Mouse (Mus musculus): ENCODE measurements around the gene Tmem247. TPM values are rescaled to one million over a fixed set of nuclear protein-coding genes. Genes with fewer than 3 reads are reported as not detected.
A peak's percentile ranks its signal among the peaks of the same experiment; 100 is the strongest.

Gene Tmem247
- polyA plus RNA-seq (2016; fragmentation: Nextera tagmentation; extraction: Ambion mirVana) = not detected in 2 replicates

- Histone ChIP-seq H3K36me3 (no peaks in the 10 kb centered on the region), H3K9me3 (no peaks in the 10 kb centered on the region), H3K4me3 (no peak within 1 kb of the TSS), H3K27ac (no peak within 1 kb of the TSS), H3K27me3 (ENCODE audit: insufficient read depth, poor library complexity, severe bottlenecking) (no peaks in the 10 kb centered on the region), H3K4me1 (peaks cover under 1% of the 10 kb centered on the region; the same call in 1 of the 2 replicates)
- 85% methylated on average over 10 of the region's 10 CpGs for WGBS
- DNase-seq (ENCODE audit: low spot score) = no peak
Measured at GRCm38 (mm10) chr17:86917048-86917447, at the start of gene Tmem247. Tmem247 (plus strand) TSS chr17:86917348.

GRCm38 (mm10) chr17:86870586-86870985 lies 46.6 kb upstream of the Tmem247 start:
- no peak for DNase-seq (ENCODE audit: low spot score)
- Histone ChIP-seq H3K27ac (no peak overlapping the region), H3K9me3 (no peaks in the 10 kb centered on the region), H3K27me3 (ENCODE audit: insufficient read depth, poor library complexity, severe bottlenecking) (no peaks in the 10 kb centered on the region), H3K36me3 (no peaks in the 10 kb centered on the region), H3K4me3 (no peak overlapping the region), H3K4me1 (no peaks in the 10 kb centered on the region)
- WGBS = 85% methylated on average over 8 of the region's 8 CpGs

GRCm38 (mm10) chr17:86872643-86873042 lies 44.5 kb upstream of the Tmem247 start:
- DNase-seq (ENCODE audit: low spot score) = no peak
- WGBS = 56% methylated on average over 6 of the region's 6 CpGs
- no peak overlapping the region for H3K27ac ChIP-seq
- no peaks in the 10 kb centered on the region for H3K9me3 ChIP-seq
- no peaks in the 10 kb centered on the region for H3K27me3 ChIP-seq (ENCODE audit: insufficient read depth, poor library complexity, severe bottlenecking)
- H3K4me3 ChIP-seq = no peak overlapping the region
- no peaks in the 10 kb centered on the region for H3K4me1 ChIP-seq
- no peaks in the 10 kb centered on the region for H3K36me3 ChIP-seq

- Histone ChIP-seq H3K9me3 (no peaks in the 10 kb centered on the region), H3K4me3 (no peak overlapping the region), H3K4me1 (no peaks in the 10 kb centered on the region), H3K27ac (no peak overlapping the region), H3K27me3 (ENCODE audit: insufficient read depth, poor library complexity, severe bottlenecking) (no peaks in the 10 kb centered on the region), H3K36me3 (no peaks in the 10 kb centered on the region)
- no peak for DNase-seq (ENCODE audit: low spot score)
- 77% methylated on average over 9 of the region's 9 CpGs for WGBS
Measured at GRCm38 (mm10) chr17:86876940-86877339, 40.2 kb upstream of the Tmem247 start.

GRCm38 (mm10) chr17:86877747-86878146 lies 39.4 kb upstream of the Tmem247 start:
- Histone ChIP-seq H3K4me3 (no peak overlapping the region), H3K27ac (no peak overlapping the region), H3K36me3 (no peaks in the 10 kb centered on the region), H3K9me3 (no peaks in the 10 kb centered on the region), H3K27me3 (ENCODE audit: insufficient read depth, poor library complexity, severe bottlenecking) (no peaks in the 10 kb centered on the region), H3K4me1 (no peaks in the 10 kb centered on the region)
- 61% methylated on average over 2 of the region's 2 CpGs for WGBS
- no peak for DNase-seq (ENCODE audit: low spot score)

GRCm38 (mm10) chr17:86880056-86880455 lies 37.1 kb upstream of the Tmem247 start:
- Histone ChIP-seq H3K27ac (no peak overlapping the region), H3K4me3 (no peak overlapping the region), H3K4me1 (no peaks in the 10 kb centered on the region), H3K27me3 (ENCODE audit: insufficient read depth, poor library complexity, severe bottlenecking) (no peaks in the 10 kb centered on the region), H3K9me3 (no peaks in the 10 kb centered on the region), H3K36me3 (no peaks in the 10 kb centered on the region)
- WGBS = 88% methylated on average over 10 of the region's 10 CpGs
- DNase-seq (ENCODE audit: low spot score) = no peak

GRCm38 (mm10) chr17:86880461-86881044 lies 36.6 kb upstream of the Tmem247 start:
- H3K36me3 ChIP-seq = no peaks in the 10 kb centered on the region

GRCm38 (mm10) chr17:86895191-86895590 lies 22.0 kb upstream of the Tmem247 start:
- Histone ChIP-seq H3K9me3 (no peaks in the 10 kb centered on the region), H3K27ac (no peak overlapping the region), H3K4me1 (no peaks in the 10 kb centered on the region), H3K36me3 (no peaks in the 10 kb centered on the region), H3K27me3 (ENCODE audit: insufficient read depth, poor library complexity, severe bottlenecking) (no peaks in the 10 kb centered on the region), H3K4me3 (no peak overlapping the region)
- WGBS = 71% methylated on average over 4 of the region's 4 CpGs
- DNase-seq (ENCODE audit: low spot score) = peak; percentile 73

More at GRCm38 (mm10) chr17:86880461-86881044, 36.6 kb upstream of the Tmem247 start:
- 55% methylated on average over 4 of the region's 4 CpGs for WGBS
- no peak overlapping the region for H3K27ac ChIP-seq
- no peaks in the 10 kb centered on the region for H3K9me3 ChIP-seq
- H3K4me1 ChIP-seq = no peaks in the 10 kb centered on the region
- no peaks in the 10 kb centered on the region for H3K27me3 ChIP-seq (ENCODE audit: insufficient read depth, poor library complexity, severe bottlenecking)
- no peak for DNase-seq (ENCODE audit: low spot score)
- H3K4me3 ChIP-seq = no peak overlapping the region

- peak; percentile 13 for DNase-seq (ENCODE audit: low spot score)
Measured at GRCm38 (mm10) chr17:86897486-86898165, 19.5 kb upstream of the Tmem247 start.

GRCm38 (mm10) chr17:86899821-86900220 lies 17.3 kb upstream of the Tmem247 start:
- no peak overlapping the region for H3K27ac ChIP-seq
- peaks cover 18% of the 10 kb centered on the region for H3K4me1 ChIP-seq
- no peaks in the 10 kb centered on the region for H3K9me3 ChIP-seq
- H3K36me3 ChIP-seq = no peaks in the 10 kb centered on the region
- WGBS = 80% methylated on average over 5 of the region's 5 CpGs
- no peak overlapping the region for H3K4me3 ChIP-seq
- no peak for DNase-seq (ENCODE audit: low spot score)
- no peaks in the 10 kb centered on the region for H3K27me3 ChIP-seq (ENCODE audit: insufficient read depth, poor library complexity, severe bottlenecking)

More at GRCm38 (mm10) chr17:86897486-86898165, 19.5 kb upstream of the Tmem247 start:
- Histone ChIP-seq H3K4me3 (no peak overlapping the region), H3K4me1 (no peaks in the 10 kb centered on the region), H3K36me3 (no peaks in the 10 kb centered on the region), H3K27ac (no peak overlapping the region), H3K27me3 (ENCODE audit: insufficient read depth, poor library complexity, severe bottlenecking) (no peaks in the 10 kb centered on the region), H3K9me3 (no peaks in the 10 kb centered on the region)
- WGBS = 92% methylated on average over 6 of the region's 6 CpGs

GRCm38 (mm10) chr17:86900564-86900963 lies 16.6 kb upstream of the Tmem247 start:
- H3K36me3 ChIP-seq = no peaks in the 10 kb centered on the region
- peak; percentile 24 for DNase-seq (ENCODE audit: low spot score)
- peaks cover 26% of the 10 kb centered on the region for H3K4me1 ChIP-seq
- no peaks in the 10 kb centered on the region for H3K27me3 ChIP-seq (ENCODE audit: insufficient read depth, poor library complexity, severe bottlenecking)
- no peak overlapping the region for H3K4me3 ChIP-seq
- WGBS = 75% methylated on average over 5 of the region's 5 CpGs
- H3K9me3 ChIP-seq = no peaks in the 10 kb centered on the region
- no peak overlapping the region for H3K27ac ChIP-seq

- peak; percentile 73 for DNase-seq (ENCODE audit: low spot score)
- H3K27me3 ChIP-seq (ENCODE audit: insufficient read depth, poor library complexity, severe bottlenecking) = peaks cover 11% of the 10 kb centered on the region
- no peaks in the 10 kb centered on the region for H3K36me3 ChIP-seq
- no peaks in the 10 kb centered on the region for H3K9me3 ChIP-seq
- 86% methylated on average over 14 of the region's 14 CpGs for WGBS
- H3K4me1 ChIP-seq = peaks cover 31% of the 10 kb centered on the region
- H3K4me3 ChIP-seq = no peak overlapping the region
- no peak overlapping the region for H3K27ac ChIP-seq
Measured at GRCm38 (mm10) chr17:86902399-86903067, 14.6 kb upstream of the Tmem247 start.

- peak; percentile 77 for DNase-seq (ENCODE audit: low spot score)
- peaks cover 20% of the 10 kb centered on the region for H3K27me3 ChIP-seq (ENCODE audit: insufficient read depth, poor library complexity, severe bottlenecking)
- H3K9me3 ChIP-seq = no peaks in the 10 kb centered on the region
- peaks cover 39% of the 10 kb centered on the region for H3K4me1 ChIP-seq
- WGBS = 29% methylated on average over 7 of the region's 7 CpGs
- H3K36me3 ChIP-seq = no peaks in the 10 kb centered on the region
- no peak overlapping the region for H3K27ac ChIP-seq
- H3K4me3 ChIP-seq = no peak overlapping the region
Measured at GRCm38 (mm10) chr17:86903596-86903995, 13.6 kb upstream of the Tmem247 start.
